Mouse (Mus musculus): ENCODE measurements around the gene Nectin2. TPM values are rescaled to one million over a fixed set of nuclear protein-coding genes. Genes with fewer than 3 reads are reported as not detected.

The Nectin2 gene
- polyA plus RNA-seq, 1 experiment from 2014 or later: 131 TPM

DNA sequence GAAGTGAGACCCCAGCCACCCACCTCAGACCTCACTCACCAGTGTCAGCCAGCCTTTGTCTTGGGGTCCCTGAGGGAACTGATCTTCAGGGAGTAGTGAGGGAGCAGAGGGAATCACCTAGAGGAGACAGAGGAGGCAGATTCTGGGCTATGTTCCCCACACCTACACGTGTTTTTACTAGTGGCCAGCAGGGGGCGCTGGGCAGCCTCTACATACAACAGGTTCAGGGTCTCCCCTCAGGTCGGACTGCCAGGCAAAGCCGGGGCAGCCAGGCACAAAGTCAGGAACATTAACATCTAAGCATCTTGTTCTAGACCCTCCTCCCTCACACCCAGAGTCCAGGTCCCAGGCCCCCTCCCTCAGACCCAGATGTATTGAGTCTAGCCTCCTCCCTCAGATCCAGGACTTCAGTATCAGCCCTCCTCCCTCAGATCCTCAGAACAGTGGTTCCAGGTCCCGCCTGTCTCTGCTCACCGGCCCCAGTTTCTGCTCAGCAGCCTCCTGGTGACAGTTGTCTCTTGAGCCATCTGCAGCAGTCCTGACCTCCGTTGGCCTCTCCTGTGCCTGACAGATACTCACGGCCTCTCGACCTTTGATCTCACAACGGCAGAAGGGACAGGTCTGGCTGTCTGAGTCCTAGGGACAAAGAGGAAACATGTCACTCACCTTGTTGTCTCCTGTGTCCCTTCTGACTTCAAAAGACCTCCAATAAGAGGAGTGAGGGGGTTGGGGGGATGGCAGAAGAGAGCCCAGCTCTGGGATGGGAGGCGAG lies 34.7 kb upstream of the Nectin2 start:
- Histone ChIP-seq H3K27ac (ENCODE audit: low read length) (no peak overlapping the region), H3K9me3 (ENCODE audit: control insufficient read depth, low read length) (no peaks in the 10 kb centered on the region; the same call in 1 of the 2 replicates), H3K9ac (ENCODE audit: low read length) (no peak overlapping the region), H3K4me1 (replicated peaks; ENCODE audit: control insufficient read depth, insufficient read depth, low read length) (peaks cover 3% of the 10 kb centered on the region; the same call in 1 of the 2 replicates), H3K27me3 (ENCODE audit: control insufficient read depth, insufficient read depth, low read depth, low read length) (no peaks in the 10 kb centered on the region), H3K36me3 (ENCODE audit: control insufficient read depth, insufficient read depth, low read length) (no peaks in the 10 kb centered on the region), H3K4me3 (ENCODE audit: low read length) (no peak overlapping the region), H3K4me2 (ENCODE audit: low read depth, low read length) (no peak overlapping the region)
- peak; percentile 6; the same call in 1 of the 2 replicates for ATAC-seq (ENCODE audit: low read depth)
- WGBS: 17% methylated on average over 11 of the region's 11 CpGs

DNA sequence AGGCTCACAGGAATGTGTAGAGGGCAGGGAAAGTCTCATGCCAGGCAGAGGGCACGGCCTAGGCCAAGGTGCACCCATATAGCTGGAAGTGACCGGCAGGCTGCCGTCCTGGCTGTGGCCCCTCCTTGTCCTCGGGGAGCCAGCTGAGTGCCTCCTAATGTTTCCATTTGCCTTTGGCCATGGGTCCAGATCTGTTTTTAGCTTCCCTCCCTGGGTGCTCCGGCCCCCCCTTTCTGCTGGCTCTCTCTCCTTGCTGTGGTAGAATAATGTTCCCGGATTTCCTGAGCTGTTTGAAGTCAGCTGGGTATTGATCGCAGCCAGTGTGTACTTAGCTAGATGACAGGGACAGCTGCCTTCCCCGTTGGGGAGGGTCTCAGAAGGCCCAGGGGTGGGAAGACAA lies 33.3 kb upstream of the Nectin2 start:
- H3K9me3 ChIP-seq (ENCODE audit: control insufficient read depth, low read length): no peaks in the 10 kb centered on the region; the same call in 1 of the 2 replicates
- H3K4me2 ChIP-seq (ENCODE audit: low read depth, low read length): no peak overlapping the region
- H3K4me3 ChIP-seq (ENCODE audit: low read length): no peak overlapping the region
- 54% methylated on average over 8 of the region's 8 CpGs for WGBS
- no peak overlapping the region for H3K9ac ChIP-seq (ENCODE audit: low read length)
- H3K36me3 ChIP-seq (ENCODE audit: control insufficient read depth, insufficient read depth, low read length): no peaks in the 10 kb centered on the region
- H3K4me1 ChIP-seq (replicated peaks; ENCODE audit: control insufficient read depth, insufficient read depth, low read length): peaks cover 4% of the 10 kb centered on the region; the same call in 1 of the 2 replicates
- H3K27me3 ChIP-seq (ENCODE audit: control insufficient read depth, insufficient read depth, low read depth, low read length): no peaks in the 10 kb centered on the region
- ATAC-seq (ENCODE audit: low read depth): 0 out of 2 replicates have a peak, but pooled peaks have one; percentile 4
- H3K27ac ChIP-seq (ENCODE audit: low read length): peak overlapping the region; percentile 47; the same call in 1 of the 2 replicates

DNA sequence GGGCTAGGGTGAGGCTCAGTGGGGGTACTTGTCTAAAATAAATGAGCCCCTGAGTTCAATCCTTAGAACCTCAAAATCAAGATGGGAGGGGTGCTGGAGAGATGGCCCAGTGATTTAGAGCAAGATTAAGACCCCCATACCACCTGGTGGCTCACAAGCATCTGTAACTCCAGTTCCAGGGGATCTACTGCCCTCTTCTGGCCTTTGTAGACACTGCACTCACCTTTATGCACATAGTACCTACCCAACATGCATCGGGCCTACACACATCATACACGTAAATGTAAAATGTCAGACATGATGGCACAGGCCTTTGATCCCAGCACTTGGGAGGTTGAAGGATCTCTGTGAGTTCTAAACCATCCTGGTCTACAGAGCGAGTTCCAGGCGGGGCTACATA lies 32.4 kb upstream of the Nectin2 start:
- Histone ChIP-seq H3K9me3 (ENCODE audit: control insufficient read depth, low read length) (no peaks in the 10 kb centered on the region; the same call in 1 of the 2 replicates), H3K9ac (ENCODE audit: low read length) (no peak overlapping the region), H3K27me3 (ENCODE audit: control insufficient read depth, insufficient read depth, low read depth, low read length) (no peaks in the 10 kb centered on the region), H3K4me1 (replicated peaks; ENCODE audit: control insufficient read depth, insufficient read depth, low read length) (peaks cover 4% of the 10 kb centered on the region; the same call in 1 of the 2 replicates), H3K4me2 (ENCODE audit: low read depth, low read length) (no peak overlapping the region), H3K27ac (ENCODE audit: low read length) (no peak overlapping the region), H3K36me3 (ENCODE audit: control insufficient read depth, insufficient read depth, low read length) (no peaks in the 10 kb centered on the region), H3K4me3 (ENCODE audit: low read length) (no peak overlapping the region)
- no peak for ATAC-seq (ENCODE audit: low read depth)
- 90% methylated on average over 4 of the region's 4 CpGs for WGBS

DNA sequence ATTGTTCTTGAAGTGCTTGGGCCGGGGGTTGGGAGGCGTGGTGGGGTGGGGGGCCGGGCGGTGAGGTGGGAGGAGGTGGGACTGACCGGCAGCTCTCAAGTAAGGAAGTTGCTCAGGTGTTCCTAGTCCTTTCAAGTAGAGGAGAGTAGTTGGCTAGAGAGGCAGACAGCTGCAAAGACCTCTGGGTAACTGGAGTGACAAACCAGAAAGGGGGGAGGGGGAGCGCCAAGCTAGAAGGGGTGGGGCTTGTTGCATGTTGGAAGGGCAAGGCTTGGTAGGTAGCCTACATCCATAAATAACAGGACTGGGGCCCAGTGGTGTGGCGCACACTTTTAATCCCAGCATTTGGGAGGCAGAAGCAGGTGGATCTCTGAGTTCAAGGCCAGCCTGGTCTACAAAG lies 31.5 kb upstream of the Nectin2 start:
- WGBS: 81% methylated on average over 7 of the region's 7 CpGs
- Histone ChIP-seq H3K4me3 (ENCODE audit: low read length) (no peak overlapping the region), H3K27ac (ENCODE audit: low read length) (no peak overlapping the region), H3K4me2 (ENCODE audit: low read depth, low read length) (no peak overlapping the region), H3K9ac (ENCODE audit: low read length) (no peak overlapping the region), H3K4me1 (replicated peaks; ENCODE audit: control insufficient read depth, insufficient read depth, low read length) (peaks cover 4% of the 10 kb centered on the region; the same call in 1 of the 2 replicates), H3K27me3 (ENCODE audit: control insufficient read depth, insufficient read depth, low read depth, low read length) (no peaks in the 10 kb centered on the region), H3K9me3 (ENCODE audit: control insufficient read depth, low read length) (no peaks in the 10 kb centered on the region; the same call in 1 of the 2 replicates), H3K36me3 (ENCODE audit: control insufficient read depth, insufficient read depth, low read length) (no peaks in the 10 kb centered on the region)
- ATAC-seq (ENCODE audit: low read depth): no peak

DNA sequence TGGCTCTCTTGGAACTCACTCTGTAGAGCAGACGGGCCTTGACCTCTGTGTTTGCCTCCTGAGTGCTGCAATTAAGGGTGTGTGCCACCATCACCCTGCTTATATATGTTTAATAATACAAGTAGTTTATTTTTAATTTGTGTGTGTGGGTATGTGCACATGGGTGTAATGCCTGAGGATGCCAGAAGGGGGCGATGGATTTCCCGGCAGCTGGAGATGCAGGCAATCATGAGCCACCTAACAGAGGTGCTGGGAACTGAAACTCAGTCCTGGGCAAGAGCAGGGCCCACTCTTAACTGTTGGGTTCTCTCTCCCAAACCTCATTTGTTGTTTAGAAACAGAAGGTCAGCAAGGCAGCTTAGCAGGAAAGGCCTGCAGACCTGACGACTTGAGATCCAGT lies 29.6 kb upstream of the Nectin2 start:
- H3K9me3 ChIP-seq (ENCODE audit: control insufficient read depth, low read length): no peaks in the 10 kb centered on the region; the same call in 1 of the 2 replicates
- H3K4me1 ChIP-seq (replicated peaks; ENCODE audit: control insufficient read depth, insufficient read depth, low read length): peaks cover 4% of the 10 kb centered on the region; the same call in 1 of the 2 replicates
- no peak overlapping the region for H3K4me2 ChIP-seq (ENCODE audit: low read depth, low read length)
- no peak overlapping the region for H3K27ac ChIP-seq (ENCODE audit: low read length)
- ATAC-seq (ENCODE audit: low read depth): no peak
- H3K27me3 ChIP-seq (ENCODE audit: control insufficient read depth, insufficient read depth, low read depth, low read length): no peaks in the 10 kb centered on the region
- H3K4me3 ChIP-seq (ENCODE audit: low read length): no peak overlapping the region
- no peaks in the 10 kb centered on the region for H3K36me3 ChIP-seq (ENCODE audit: control insufficient read depth, insufficient read depth, low read length)
- WGBS: 74% methylated on average over 4 of the region's 4 CpGs
- no peak overlapping the region for H3K9ac ChIP-seq (ENCODE audit: low read length)

DNA sequence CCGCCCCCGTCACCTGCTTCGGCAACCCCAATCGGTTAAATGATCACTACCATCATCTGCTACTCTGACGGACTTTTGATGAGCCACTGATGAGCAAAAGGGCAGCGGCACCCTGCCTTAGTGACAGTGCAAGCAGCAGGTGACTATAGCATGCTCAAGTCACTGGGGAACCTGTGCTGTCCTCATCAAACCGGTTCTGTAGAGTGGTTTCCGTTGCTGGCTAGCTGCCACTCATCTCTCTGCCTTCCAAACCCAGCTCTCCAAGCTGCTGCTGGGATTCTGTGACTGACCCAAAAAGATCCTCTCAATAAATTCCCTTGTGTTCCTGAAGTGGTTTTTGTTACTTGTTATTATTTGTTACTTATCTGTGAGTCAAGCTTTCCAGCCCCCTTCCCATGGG lies 28.4 kb upstream of the Nectin2 start:
- ATAC-seq (ENCODE audit: low read depth): peak; percentile 72; the same call in 1 of the 2 replicates
- no peaks in the 10 kb centered on the region; the same call in 1 of the 2 replicates for H3K9me3 ChIP-seq (ENCODE audit: control insufficient read depth, low read length)
- no peaks in the 10 kb centered on the region for H3K36me3 ChIP-seq (ENCODE audit: control insufficient read depth, insufficient read depth, low read length)
- 61% methylated on average over 8 of the region's 8 CpGs for WGBS
- no peaks in the 10 kb centered on the region for H3K27me3 ChIP-seq (ENCODE audit: control insufficient read depth, insufficient read depth, low read depth, low read length)
- no peak overlapping the region for H3K9ac ChIP-seq (ENCODE audit: low read length)
- no peak overlapping the region for H3K4me2 ChIP-seq (ENCODE audit: low read depth, low read length)
- H3K27ac ChIP-seq (ENCODE audit: low read length): peak overlapping the region; percentile 58
- peaks cover 4% of the 10 kb centered on the region; the same call in 1 of the 2 replicates for H3K4me1 ChIP-seq (replicated peaks; ENCODE audit: control insufficient read depth, insufficient read depth, low read length)
- no peak overlapping the region for H3K4me3 ChIP-seq (ENCODE audit: low read length)

DNA sequence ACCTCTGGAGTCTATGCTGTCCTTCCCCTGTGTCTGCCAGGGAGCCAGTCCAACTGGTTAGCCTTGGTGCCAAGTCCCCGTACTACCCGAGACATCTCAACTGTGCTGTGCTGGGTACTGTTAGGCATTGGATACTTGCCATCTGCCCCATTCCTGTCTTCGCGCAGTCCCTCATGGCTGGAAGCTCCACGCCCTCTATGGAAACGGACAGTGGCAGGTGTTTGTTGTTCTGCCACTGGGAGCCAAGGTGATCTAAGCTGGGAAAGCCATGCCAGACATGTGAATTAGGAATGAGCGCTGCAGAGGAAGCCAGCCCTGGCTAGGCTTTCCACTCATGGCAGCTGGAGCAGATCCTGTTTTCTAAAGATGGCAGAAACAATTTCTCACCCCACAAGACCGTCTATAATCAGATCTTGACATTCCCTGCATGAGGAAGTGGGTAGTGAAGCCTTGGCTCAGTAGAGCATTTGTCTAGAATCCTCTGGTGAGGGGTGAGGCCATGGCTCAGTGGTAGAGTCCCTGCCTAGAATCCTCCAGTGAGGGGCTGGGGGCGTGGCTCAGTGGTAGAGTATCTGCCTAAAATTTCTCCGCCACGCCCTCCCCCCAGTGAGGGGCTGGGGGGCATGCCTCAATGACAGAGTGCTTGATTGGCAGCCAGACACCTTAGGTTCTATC lies 26.9 kb upstream of the Nectin2 start:
- Histone ChIP-seq H3K4me1 (replicated peaks; ENCODE audit: control insufficient read depth, insufficient read depth, low read length) (peaks cover 4% of the 10 kb centered on the region), H3K27ac (ENCODE audit: low read length) (no peak overlapping the region), H3K9ac (ENCODE audit: low read length) (no peak overlapping the region), H3K36me3 (ENCODE audit: control insufficient read depth, insufficient read depth, low read length) (no peaks in the 10 kb centered on the region), H3K27me3 (ENCODE audit: control insufficient read depth, insufficient read depth, low read depth, low read length) (no peaks in the 10 kb centered on the region), H3K9me3 (ENCODE audit: control insufficient read depth, low read length) (no peaks in the 10 kb centered on the region; the same call in 1 of the 2 replicates), H3K4me3 (ENCODE audit: low read length) (no peak overlapping the region), H3K4me2 (ENCODE audit: low read depth, low read length) (no peak overlapping the region)
- whole genome bisulfite sequencing: 70% methylated on average over 11 of the region's 11 CpGs
- 0 out of 2 replicates have a peak, but pooled peaks have one; percentile 12 for ATAC-seq (ENCODE audit: low read depth)

DNA sequence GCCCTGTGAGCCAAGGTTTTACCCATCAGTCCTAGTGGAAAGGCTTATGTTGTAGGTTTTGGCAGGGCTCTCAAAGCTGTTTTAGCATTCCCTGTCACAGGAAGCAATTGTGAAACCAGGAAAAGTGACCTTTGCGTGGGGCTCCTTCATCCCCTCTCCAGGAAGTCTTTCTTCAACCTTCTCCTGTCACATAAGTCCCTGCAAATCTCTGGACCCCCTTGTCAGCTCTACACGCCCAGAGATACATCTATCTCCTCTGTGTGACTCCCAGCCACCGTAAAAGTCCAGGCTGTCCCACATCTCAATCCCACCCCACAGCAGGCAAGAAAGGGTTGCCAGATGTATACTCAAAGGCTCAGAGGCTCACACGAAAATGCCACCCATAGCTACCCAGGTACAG lies 21.4 kb upstream of the Nectin2 start:
- H3K4me2 ChIP-seq (ENCODE audit: low read depth, low read length): peak overlapping the region; percentile 82
- H3K27ac ChIP-seq (ENCODE audit: low read length): peak overlapping the region; percentile 89
- no peaks in the 10 kb centered on the region; the same call in 1 of the 2 replicates for H3K27me3 ChIP-seq (ENCODE audit: control insufficient read depth, insufficient read depth, low read depth, low read length)
- H3K9ac ChIP-seq (ENCODE audit: low read length): peak overlapping the region; percentile 92
- peaks cover 34% of the 10 kb centered on the region for H3K4me1 ChIP-seq (replicated peaks; ENCODE audit: control insufficient read depth, insufficient read depth, low read length)
- no peaks in the 10 kb centered on the region; the same call in 1 of the 2 replicates for H3K36me3 ChIP-seq (ENCODE audit: control insufficient read depth, insufficient read depth, low read length)
- H3K9me3 ChIP-seq (ENCODE audit: control insufficient read depth, low read length): no peaks in the 10 kb centered on the region
- ATAC-seq (ENCODE audit: low read depth): no peak
- 34% methylated on average over 4 of the region's 4 CpGs for WGBS
- H3K4me3 ChIP-seq (ENCODE audit: low read length): no peak overlapping the region

DNA sequence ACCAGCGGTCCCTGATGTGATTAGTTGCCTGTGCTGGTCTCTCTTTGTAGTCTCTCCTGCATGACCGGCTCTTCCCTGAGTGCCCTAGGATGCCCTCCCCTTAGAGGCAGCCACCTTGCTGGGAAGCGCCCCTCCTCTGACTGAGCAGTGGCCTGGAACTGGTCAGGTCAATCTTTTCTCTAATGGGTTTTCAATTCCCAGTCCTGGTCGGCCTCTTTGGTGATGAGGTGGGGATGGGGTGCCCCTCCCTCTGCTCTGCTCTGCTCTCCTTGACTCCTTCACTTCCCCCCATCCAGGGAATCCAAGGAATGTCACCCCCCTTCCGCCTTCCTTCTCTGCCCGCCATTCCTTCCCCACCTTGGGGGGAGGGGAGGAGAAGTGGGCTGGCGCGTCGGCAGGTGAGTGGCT lies 20.7 kb upstream of the Nectin2 start, which contains the start of gene Bcam:
Bcam (minus strand) TSS at position 33 of the 408 bp plus-strand sequence.
- Histone ChIP-seq H3K36me3 (ENCODE audit: control insufficient read depth, insufficient read depth, low read length) (peaks cover 3% of the 10 kb centered on the region), H3K27me3 (ENCODE audit: control insufficient read depth, insufficient read depth, low read depth, low read length) (no peaks in the 10 kb centered on the region; the same call in 1 of the 2 replicates), H3K27ac (ENCODE audit: low read length) (peak within 1 kb of the TSS; percentile 89), H3K4me1 (replicated peaks; ENCODE audit: control insufficient read depth, insufficient read depth, low read length) (peaks cover 34% of the 10 kb centered on the region), H3K4me2 (ENCODE audit: low read depth, low read length) (peak within 1 kb of the TSS; percentile 82), H3K9ac (ENCODE audit: low read length) (peak within 1 kb of the TSS; percentile 92), H3K4me3 (ENCODE audit: low read length) (peak within 1 kb of the TSS; percentile 71), H3K9me3 (ENCODE audit: control insufficient read depth, low read length) (no peaks in the 10 kb centered on the region)
- WGBS: 2% methylated on average over 9 of the region's 9 CpGs
- peak; percentile 61 for ATAC-seq (ENCODE audit: low read depth)
